Mouse (Mus musculus) induced T-regulatory cell, adult 2 months (primary cell): ENCODE data around the gene Dlg1.
"Not testable (repeated sequence)": the region's sequence is repeated elsewhere in the genome, so short reads cannot be mapped to it uniquely, and the experiment has no call there.

Experiments
- DNase-seq: peaks from one replicate; pipeline ENCODE4 v3.0.0-alpha.2; 2012; ENCODE audit warnings: low read depth

The Dlg1 gene

GRCm38 (mm10) chr16:31657502-31657901 is 5.7 kb upstream of the Dlg1 start:
- no peak for DNase-seq

DNA sequence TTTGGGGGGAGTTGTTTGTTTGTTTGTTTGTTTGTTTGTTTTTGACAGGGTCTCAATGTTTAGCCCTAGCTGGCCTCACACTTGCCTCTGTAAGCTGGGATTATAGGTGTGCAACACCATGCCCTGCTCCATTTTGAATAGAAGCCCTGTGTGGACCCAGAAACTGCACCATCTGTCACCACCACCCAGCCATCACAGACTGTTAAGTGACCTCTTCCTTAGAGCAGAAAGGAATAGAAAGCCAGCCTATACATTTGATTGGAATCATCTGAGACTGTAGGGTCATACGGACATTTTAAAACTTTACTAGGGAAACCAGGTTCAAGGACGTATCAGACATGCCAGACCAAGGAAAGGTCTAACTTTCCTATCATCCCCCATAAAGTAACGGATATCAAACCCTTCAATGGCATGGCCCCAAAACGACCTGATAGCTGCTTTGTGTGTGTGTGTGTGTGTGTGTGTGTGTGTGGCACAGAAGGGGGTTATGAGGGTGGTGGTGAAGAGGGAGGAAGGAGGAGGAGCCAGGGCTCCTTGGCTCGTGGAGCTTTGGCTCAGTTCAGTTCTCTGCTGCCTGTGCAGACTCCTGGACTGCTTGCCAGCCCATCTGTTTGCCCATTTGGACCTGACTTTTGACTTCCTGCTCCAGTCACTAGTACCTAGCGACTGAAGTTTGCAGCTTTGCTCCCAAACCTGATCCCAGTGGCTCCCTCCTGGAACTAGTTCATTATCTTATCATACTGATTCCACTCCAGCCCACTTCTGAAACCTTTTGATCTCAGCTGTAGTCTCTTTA is 4.5 kb upstream of the Dlg1 start:
- DNase-seq, result no peak

- no peak for DNase-seq
Observed at GRCm38 (mm10) chr16:31659453-31659852, 3.8 kb upstream of the Dlg1 start.

GRCm38 (mm10) chr16:31662556-31663378 is 476 bp upstream of the Dlg1 start:
- DNase-seq, result peak; percentile 14

GRCm38 (mm10) chr16:31664287-31664597 is 999 bp downstream of the Dlg1 start:
- no peak for DNase-seq

- no peak for DNase-seq
Observed at GRCm38 (mm10) chr16:31672202-31672601, 9.0 kb downstream of the Dlg1 start.

GRCm38 (mm10) chr16:31677463-31677862 is 14.2 kb downstream of the Dlg1 start:
- DNase-seq, result no peak

GRCm38 (mm10) chr16:31682291-31682690 is 19.0 kb downstream of the Dlg1 start:
- no peak for DNase-seq

GRCm38 (mm10) chr16:31683670-31684430 is 20.6 kb downstream of the Dlg1 start:
- no peak for DNase-seq

- DNase-seq, result no peak
Observed at GRCm38 (mm10) chr16:31684771-31685170, 21.5 kb downstream of the Dlg1 start.

DNA sequence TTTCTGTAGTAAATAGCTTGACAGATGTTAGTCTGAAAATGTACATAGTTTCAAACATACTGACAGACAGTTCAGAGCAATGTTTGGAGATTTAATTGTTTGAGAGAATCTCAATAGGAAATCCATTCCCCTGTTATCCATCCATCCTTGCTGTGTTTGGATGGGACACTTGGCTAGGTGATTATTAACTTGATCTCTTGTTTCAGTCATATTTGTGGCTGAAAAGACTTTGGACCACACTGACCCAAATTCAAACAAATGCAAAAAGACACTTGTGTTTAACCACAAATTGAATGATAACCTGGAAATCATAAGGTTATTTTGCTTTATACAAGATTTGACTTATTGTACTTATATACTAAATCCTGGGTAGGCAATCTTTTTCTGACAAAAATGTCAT is 24.5 kb downstream of the Dlg1 start:
- no peak for DNase-seq

DNA sequence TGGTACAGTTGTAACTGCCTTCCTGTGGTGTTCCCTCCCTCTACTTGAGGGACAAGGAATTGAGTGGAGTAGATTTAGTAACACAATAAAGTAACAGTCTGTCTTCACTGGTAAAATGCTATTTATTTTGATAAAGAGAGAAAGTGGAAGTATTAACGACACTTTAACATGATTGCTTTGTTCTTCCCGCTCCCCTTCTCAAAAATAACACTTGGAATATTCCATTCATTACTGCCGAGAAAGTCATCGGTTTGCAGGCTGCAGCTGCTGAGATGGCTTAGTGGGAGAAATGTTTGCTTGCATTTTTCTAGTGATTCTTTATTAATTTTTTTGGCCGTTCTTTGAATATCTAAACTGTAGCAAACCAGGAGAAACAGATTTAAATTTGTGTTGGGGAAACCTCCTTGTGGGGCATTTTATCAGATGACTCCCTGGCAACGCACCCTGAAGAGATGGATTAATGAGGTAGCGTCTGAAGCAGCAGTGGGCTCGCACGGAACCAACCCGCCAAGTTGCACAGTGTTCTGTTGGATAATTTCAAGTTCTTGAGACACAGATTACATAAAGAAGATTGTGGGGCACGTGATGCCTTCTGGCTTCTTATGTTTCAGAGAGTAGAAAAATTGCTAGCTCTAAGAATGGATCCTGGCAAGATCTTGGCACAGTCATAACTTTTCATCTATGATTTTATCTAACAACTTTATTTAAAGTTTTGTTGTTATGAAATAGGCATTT is 32.2 kb downstream of the Dlg1 start:
- no peak for DNase-seq

DNA sequence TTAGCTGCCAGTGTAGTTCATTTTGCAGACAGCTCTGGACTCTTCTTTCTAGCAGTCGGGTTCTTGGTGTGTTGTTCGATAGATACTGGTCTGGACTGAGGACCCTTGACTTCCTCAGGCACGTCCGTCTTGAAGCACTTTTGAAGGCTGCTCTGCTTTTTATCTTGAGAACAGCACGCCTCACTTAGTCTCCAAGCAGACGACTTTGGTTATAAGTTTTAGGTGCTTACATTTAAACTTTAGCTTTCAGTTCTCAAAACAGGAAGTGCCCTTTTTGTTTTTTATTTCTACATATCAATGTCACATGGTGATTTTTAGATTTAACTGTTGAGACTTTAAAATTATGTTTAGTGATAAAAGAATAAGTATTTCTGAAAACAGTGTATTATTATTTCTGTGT is 33.1 kb downstream of the Dlg1 start:
- DNase-seq, result peak; percentile 37

GRCm38 (mm10) chr16:31697341-31697740 is 34.1 kb downstream of the Dlg1 start:
- no peak for DNase-seq

GRCm38 (mm10) chr16:31705213-31705612 is 42.0 kb downstream of the Dlg1 start:
- peak; percentile 37 for DNase-seq

GRCm38 (mm10) chr16:31705904-31706303 is 42.7 kb downstream of the Dlg1 start:
- no peak for DNase-seq

DNA sequence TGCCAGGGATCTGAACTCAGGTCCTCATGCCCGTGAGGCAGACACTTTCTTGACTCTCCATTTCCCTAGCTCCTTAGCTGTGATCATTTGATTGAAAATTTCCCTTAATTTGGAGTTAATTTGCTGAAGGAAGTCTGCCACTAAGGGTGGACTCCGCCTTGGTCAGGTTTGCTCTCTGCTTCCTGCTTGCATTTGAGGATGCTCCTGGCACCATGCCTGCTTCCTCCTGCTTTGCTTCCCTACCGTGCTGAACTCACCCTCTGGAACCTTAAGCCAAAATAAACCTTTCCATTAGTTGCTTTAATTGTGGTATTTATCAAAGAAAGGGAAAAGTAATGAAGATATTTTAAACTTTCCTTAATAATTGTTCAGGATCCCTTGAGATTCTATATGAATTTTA is 44.1 kb downstream of the Dlg1 start:
- no peak for DNase-seq

DNA sequence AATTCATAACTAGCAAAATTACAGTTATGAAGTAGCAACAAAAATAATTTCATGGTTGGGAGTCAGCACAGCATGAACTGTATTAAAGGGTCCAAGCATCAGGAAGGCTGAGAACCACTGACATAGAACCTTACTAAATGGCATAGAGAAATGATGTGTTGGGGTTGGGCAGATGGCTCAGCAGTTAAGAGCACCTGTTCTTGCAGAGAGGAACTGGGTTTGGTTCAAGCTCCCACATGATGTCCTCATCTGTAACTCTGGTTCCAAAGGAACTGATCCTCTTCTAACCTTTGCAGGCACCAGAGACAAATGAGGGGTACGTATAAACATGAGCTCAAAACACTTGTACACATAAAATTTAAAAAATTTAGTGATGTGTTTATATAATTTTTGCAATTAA is 59.7 kb downstream of the Dlg1 start:
- DNase-seq, result no peak

GRCm38 (mm10) chr16:31724121-31724520 is 60.9 kb downstream of the Dlg1 start:
- DNase-seq, result peak; percentile 49

DNA sequence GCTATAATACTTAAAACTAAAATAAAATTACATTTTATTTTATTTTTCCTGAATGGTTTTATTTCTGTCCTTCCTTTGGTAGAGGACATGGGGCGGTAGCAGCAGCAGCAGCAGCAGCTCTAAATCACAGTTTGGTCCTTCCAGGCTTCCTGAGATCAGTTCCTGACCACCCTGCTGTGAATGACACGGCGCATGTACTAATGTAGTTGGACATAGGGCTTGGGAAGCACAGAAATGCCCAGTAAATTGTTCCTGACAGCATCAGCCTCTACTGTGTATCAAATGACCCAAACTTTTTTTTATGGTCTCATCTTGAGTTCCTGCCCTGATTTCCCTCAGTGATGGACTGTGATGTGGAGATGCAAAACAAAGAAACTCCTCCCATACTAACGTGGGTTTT is 61.6 kb downstream of the Dlg1 start:
- DNase-seq, result no peak

DNA sequence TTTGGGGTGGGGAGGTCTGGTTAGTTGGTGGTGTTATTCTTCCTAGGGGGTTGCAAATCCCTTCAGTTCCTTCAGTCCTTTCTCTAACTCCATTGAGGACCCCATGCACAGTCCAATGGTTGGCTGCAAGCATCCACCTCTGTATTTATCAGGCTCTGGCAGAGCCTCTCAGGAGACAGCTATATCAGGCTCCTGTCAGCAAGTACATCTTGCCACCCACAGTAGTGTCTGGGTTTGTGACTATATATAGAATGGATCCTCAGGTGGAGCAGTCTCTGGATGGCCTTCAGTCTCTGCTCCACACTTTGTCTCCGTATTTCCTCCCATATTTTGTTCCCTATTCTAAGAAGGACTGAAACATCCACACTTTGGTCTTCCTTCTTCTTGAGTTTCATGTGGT is 67.7 kb downstream of the Dlg1 start:
- DNase-seq, result not testable (repeated sequence)

DNA sequence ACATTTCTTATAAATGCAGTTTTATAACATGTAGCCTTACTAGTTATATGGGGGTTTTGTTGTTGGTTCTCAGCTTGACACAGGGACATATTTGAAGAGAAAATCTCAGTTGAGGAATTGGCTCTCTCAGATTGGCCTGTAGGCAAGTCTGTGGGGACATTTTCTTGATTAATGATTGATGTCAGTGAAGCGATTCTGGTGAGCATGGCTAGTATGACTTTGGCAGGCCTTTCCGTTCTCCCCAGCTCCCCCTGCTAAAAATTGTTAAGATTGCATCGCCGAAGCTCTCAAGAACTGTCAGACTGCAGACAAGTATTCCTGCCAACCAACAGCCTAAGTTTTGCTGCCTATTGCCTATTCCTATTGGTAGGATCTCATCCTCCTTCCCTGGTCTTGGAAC is 73.8 kb downstream of the Dlg1 start:
- DNase-seq, result no peak
